Mouse (Mus musculus) MEL (cell line): ENCODE measurements around the gene Sec1. TPM values are rescaled to one million over a fixed set of nuclear protein-coding genes. Genes with fewer than 3 reads are reported as not detected.

Source experiments
- DNase-seq: peaks from one replicate; pipeline ENCODE4 v3.0.0; 2011; ENCODE audit warnings: low read depth, low spot score
- H3K27ac ChIP-seq: 2 replicates; pipeline ENCODE4 v1.5.1; 2012; ENCODE audit warnings: low read depth, mild to moderate bottlenecking, control low read depth, low read length, moderate library complexity; ENCODE audit not compliant: control insufficient read depth
- H3K27me3 ChIP-seq, 2 experiments: fragments of 150-350 bp in 1 of 2; sonication (generic) in 1 of 2; 2 replicates each; pipeline ENCODE4 v1.6.1; 2012; ENCODE audit warnings: low read length in 2 of 2, mild to moderate bottlenecking in 2 of 2, improper control_type of control experiment in 1 of 2, moderate library complexity in 1 of 2; ENCODE audit not compliant: insufficient read depth in 2 of 2, control insufficient read depth in 1 of 2
- H3K36me3 ChIP-seq, 2 experiments: 2 replicates each; pipeline ENCODE4 v1.6.1; 2012 to 2014; ENCODE audit warnings: low read length in 2 of 2, improper control_type of control experiment in 1 of 2, inconsistent platforms in 1 of 2, mild to moderate bottlenecking in 1 of 2; ENCODE audit not compliant: insufficient read depth in 2 of 2, control insufficient read depth in 1 of 2
- H3K4me1 ChIP-seq, 2 experiments: fragments of 150-350 bp in 1 of 2; sonication (generic) in 1 of 2; 2 replicates each; pipeline ENCODE4 v1.6.1; 2012; ENCODE audit warnings: low read length in 2 of 2, improper control_type of control experiment in 1 of 2, mild to moderate bottlenecking in 1 of 2; ENCODE audit not compliant: insufficient read depth in 2 of 2, control insufficient read depth in 1 of 2
- H3K4me3 ChIP-seq, 2 experiments: fragments of 150-350 bp in 1 of 2; sonication (generic) in 1 of 2; 2 replicates each; pipeline ENCODE4 v1.5.1; 2012; ENCODE audit warnings: low read depth in 2 of 2, low read length in 2 of 2, mild to moderate bottlenecking in 2 of 2, moderate library complexity in 2 of 2, control low read depth in 1 of 2, improper control_type of control experiment in 1 of 2; ENCODE audit not compliant: control insufficient read depth in 1 of 2, insufficient read depth in 1 of 2
- H3K79me2 ChIP-seq: 2 replicates; pipeline ENCODE4 v1.6.1; 2012; ENCODE audit warnings: mild to moderate bottlenecking, low read length, moderate library complexity; ENCODE audit not compliant: control insufficient read depth, poor library complexity, insufficient read depth
- H3K9ac ChIP-seq: 2 replicates; pipeline ENCODE4 v1.6.1; 2012; ENCODE audit warnings: low read depth, mild to moderate bottlenecking, control low read depth, low read length, moderate library complexity; ENCODE audit not compliant: control insufficient read depth, poor library complexity, severe bottlenecking
- H3K9me3 ChIP-seq: fragments of 150-350 bp; sonication (generic); replicated peaks from 2 replicates; pipeline ENCODE4 v1.6.1; 2012; ENCODE audit warnings: mild to moderate bottlenecking, low read length, improper control_type of control experiment, moderate library complexity; ENCODE audit not compliant: insufficient read depth
- BHLHE40 ChIP-seq: IDR thresholded peaks from 2 replicates; pipeline ENCODE4 v1.6.1; 2012; ENCODE audit warnings: low read depth, mild to moderate bottlenecking, inconsistent platforms, low read length, improper control_type of control experiment, borderline replicate concordance
- CHD1 ChIP-seq: IDR thresholded peaks from 2 replicates; pipeline ENCODE4 v1.6.1; 2012; ENCODE audit warnings: low read depth, mild to moderate bottlenecking, inconsistent platforms, low read length, improper control_type of control experiment
- CHD2 ChIP-seq: IDR thresholded peaks from 2 replicates; pipeline ENCODE4 v1.6.1; 2011; ENCODE audit warnings: low read length, improper control_type of control experiment
- CTCF ChIP-seq, 3 experiments: IDR thresholded peaks in 2 of 3; conservative IDR thresholded peaks in 1 of 3; 2 replicates each; pipeline ENCODE4 v1.5.1; 2011 to 2012; ENCODE audit warnings: low read length in 3 of 3, low read depth in 2 of 3, mild to moderate bottlenecking in 2 of 3, improper control_type of control experiment in 1 of 3, inconsistent platforms in 1 of 3, mixed read lengths in 1 of 3, moderate library complexity in 1 of 3; ENCODE audit not compliant: control insufficient read depth in 1 of 3, insufficient read depth in 1 of 3, poor library complexity in 1 of 3, severe bottlenecking in 1 of 3
- E2F4 ChIP-seq: IDR thresholded peaks from 2 replicates; pipeline ENCODE4 v1.6.1; 2011; ENCODE audit warnings: low read depth, low read length, improper control_type of control experiment, borderline replicate concordance
- ELF1 ChIP-seq: IDR thresholded peaks from 2 replicates; pipeline ENCODE4 v1.6.1; 2014; ENCODE audit warnings: low read depth, mild to moderate bottlenecking, inconsistent platforms, low read length, improper control_type of control experiment, moderate library complexity
- EP300 ChIP-seq, 2 experiments: IDR thresholded peaks; 2 replicates each; pipeline ENCODE4 v1.6.1; 2011; ENCODE audit warnings: improper control_type of control experiment in 2 of 2, low read length in 2 of 2, low read depth in 1 of 2, mild to moderate bottlenecking in 1 of 2
- HCFC1 ChIP-seq: IDR thresholded peaks from 2 replicates; pipeline ENCODE4 v1.6.1; 2012; ENCODE audit warnings: low read depth, mild to moderate bottlenecking, inconsistent platforms, low read length, improper control_type of control experiment, moderate library complexity
- KAT2A ChIP-seq: conservative IDR thresholded peaks from 2 replicates; pipeline ENCODE4 v1.6.1; 2012; ENCODE audit warnings: low read depth, low read length, improper control_type of control experiment, inconsistent platforms
- MAFK ChIP-seq: IDR thresholded peaks from 2 replicates; pipeline ENCODE4 v1.6.1; 2011; ENCODE audit warnings: low read depth, mild to moderate bottlenecking, low read length, improper control_type of control experiment, borderline replicate concordance
- MAX ChIP-seq: IDR thresholded peaks from 2 replicates; pipeline ENCODE4 v1.6.1; 2011; ENCODE audit warnings: low read length, improper control_type of control experiment
- NELFE ChIP-seq: IDR thresholded peaks from 2 replicates; pipeline ENCODE4 v1.6.1; 2011; ENCODE audit warnings: low read depth, low read length, improper control_type of control experiment
- POLR2AphosphoS5 ChIP-seq: IDR thresholded peaks from 2 replicates; pipeline ENCODE4 v1.6.1; 2012; ENCODE audit warnings: low read depth, borderline replicate concordance, mild to moderate bottlenecking, inconsistent platforms, low read length, moderate library complexity, mixed read lengths
- RAD21 ChIP-seq: IDR thresholded peaks from 2 replicates; pipeline ENCODE4 v1.6.1; 2011; ENCODE audit warnings: mild to moderate bottlenecking, low read depth, low read length, improper control_type of control experiment
- SMC3 ChIP-seq: IDR thresholded peaks from 2 replicates; pipeline ENCODE4 v1.6.1; 2011; ENCODE audit warnings: low read depth, low read length, improper control_type of control experiment
- TBP ChIP-seq: IDR thresholded peaks from 2 replicates; pipeline ENCODE4 v1.8.0; 2011; ENCODE audit warnings: low read depth, low read length, improper control_type of control experiment
- TCF12 ChIP-seq: IDR thresholded peaks from 2 replicates; pipeline ENCODE4 v1.6.1; 2014; ENCODE audit warnings: low read depth, mild to moderate bottlenecking, inconsistent platforms, low read length, improper control_type of control experiment, moderate library complexity
- UBTF ChIP-seq: IDR thresholded peaks from 2 replicates; pipeline ENCODE4 v1.6.1; 2012; ENCODE audit warnings: low read depth, mild to moderate bottlenecking, inconsistent platforms, low read length, improper control_type of control experiment, moderate library complexity, borderline replicate concordance; ENCODE audit not compliant: insufficient read depth
- USF1 ChIP-seq: IDR thresholded peaks from 2 replicates; pipeline ENCODE4 v1.6.1; 2014; ENCODE audit warnings: low read depth, mild to moderate bottlenecking, inconsistent platforms, low read length, improper control_type of control experiment, moderate library complexity
- ZC3H11A ChIP-seq: IDR thresholded peaks from 2 replicates; pipeline ENCODE4 v1.6.1; 2012; ENCODE audit warnings: low read depth, mild to moderate bottlenecking, inconsistent platforms, low read length, improper control_type of control experiment
- ZKSCAN1 ChIP-seq: IDR thresholded peaks from 2 replicates; pipeline ENCODE4 v1.6.1; 2012; ENCODE audit warnings: low read depth, mild to moderate bottlenecking, inconsistent platforms, low read length, improper control_type of control experiment, moderate library complexity
- ZNF384 ChIP-seq: IDR thresholded peaks from 2 replicates; pipeline ENCODE4 v1.6.1; 2012; ENCODE audit warnings: low read depth, mild to moderate bottlenecking, inconsistent platforms, low read length, improper control_type of control experiment
- polyA plus RNA-seq, 2 experiments: library from polyadenylated mRNA; stranded (reverse) in 1 of 2; unstranded in 1 of 2; fragments of >175 nt in 1 of 2; fragments of >200 nt in 1 of 2; gene quantifications; 2 replicates each; pipeline versions ENCODE4 v1.2.1 to v1.2.4; 2012; ENCODE audit warnings: low replicate concordance in 2 of 2, low read depth in 1 of 2; ENCODE audit not compliant: insufficient read length in 2 of 2, insufficient read depth in 1 of 2, missing spikeins in 1 of 2
- total RNA-seq: library from RNA; depleted of rRNA; stranded (reverse); fragments of 300-350 nt; gene quantifications from 2 replicates; pipeline ENCODE4 v1.2.3, GENCODE M21; 2012

The Sec1 gene
- total and polyA plus RNA-seq, 3 experiments = not detected

GRCm38 (mm10) chr7:45641391-45642040, 52.7 kb downstream of the Sec1 start:
- H3K9me3 ChIP-seq = no peaks in the 10 kb centered on the region
- no peak overlapping the region for H3K9ac ChIP-seq
- no peak for DNase-seq
- no peaks in the 10 kb centered on the region for H3K4me1 ChIP-seq
- H3K36me3 ChIP-seq = no peaks in the 10 kb centered on the region
- no peak overlapping the region for H3K4me3 ChIP-seq
- TF ChIP-seq ELF1 (no peak), NELFE (no peak), HCFC1 (no peak), E2F4 (no peak)
- no peaks in the 10 kb centered on the region for H3K79me2 ChIP-seq
- H3K27me3 ChIP-seq = peaks cover 0 to 1% of the 10 kb centered on the region in 2 experiments; a peak in 1 of 4 replicates
- no peak overlapping the region for H3K27ac ChIP-seq

GRCm38 (mm10) chr7:45640191-45640957, 53.8 kb downstream of the Sec1 start:
- H3K27ac ChIP-seq = no peak overlapping the region

More at GRCm38 (mm10) chr7:45640191-45640957, 53.8 kb downstream of the Sec1 start:
- Histone ChIP-seq H3K9me3 (no peaks in the 10 kb centered on the region), H3K9ac (no peak overlapping the region), H3K79me2 (no peaks in the 10 kb centered on the region), H3K4me1 (peaks cover 0 to 4% of the 10 kb centered on the region in 2 experiments; a peak in 1 of 4 replicates), H3K27me3 (peaks cover 0 to 1% of the 10 kb centered on the region in 2 experiments; a peak in 1 of 4 replicates), H3K36me3 (peaks cover 0 to 4% of the 10 kb centered on the region in 2 experiments; a peak in 1 of 4 replicates), H3K4me3 (no peak overlapping the region)
- DNase-seq = no peak
- TF ChIP-seq ZNF384 (no peak), HCFC1 (no peak), BHLHE40 (no peak), ZC3H11A (no peak), CHD2 (no peak), MAX (no peak), ZKSCAN1 (no peak), USF1 (no peak), NELFE (no peak), EP300 (IDR thresholded peaks at IDR 0.05; ENCODE audit: low read depth in 1 of 2, low read length in 2 of 2) (no peak), TCF12 (no peak), CHD1 (no peak), RAD21 (no peak), CTCF (IDR thresholded peaks at IDR 0.05 in 2 of 3, conservative IDR thresholded peaks at IDR 0.05 in 1 of 3; ENCODE audit: control insufficient read depth in 1 of 3, insufficient read depth in 1 of 3, low read depth in 2 of 3, low read length in 3 of 3, poor library complexity in 1 of 3, severe bottlenecking in 1 of 3) (no peak), TBP (no peak), MAFK (no peak), SMC3 (no peak), KAT2A (no peak), UBTF (no peak), POLR2AphosphoS5 (no peak)
